Mouse (Mus musculus) stomach, postnatal 0 days (tissue): ENCODE measurements around the gene Rnls.

Experiments
- CTCF ChIP-seq: IDR thresholded peaks from 2 replicates; pipeline ENCODE4 v1.5.1; 2016; ENCODE audit warnings: antibody characterized with exemption, low read depth, mild to moderate bottlenecking, moderate library complexity
- EP300 ChIP-seq: optimal IDR thresholded peaks from 2 replicates; pipeline ENCODE3; 2016; ENCODE audit warnings: antibody characterized with exemption

DNA sequence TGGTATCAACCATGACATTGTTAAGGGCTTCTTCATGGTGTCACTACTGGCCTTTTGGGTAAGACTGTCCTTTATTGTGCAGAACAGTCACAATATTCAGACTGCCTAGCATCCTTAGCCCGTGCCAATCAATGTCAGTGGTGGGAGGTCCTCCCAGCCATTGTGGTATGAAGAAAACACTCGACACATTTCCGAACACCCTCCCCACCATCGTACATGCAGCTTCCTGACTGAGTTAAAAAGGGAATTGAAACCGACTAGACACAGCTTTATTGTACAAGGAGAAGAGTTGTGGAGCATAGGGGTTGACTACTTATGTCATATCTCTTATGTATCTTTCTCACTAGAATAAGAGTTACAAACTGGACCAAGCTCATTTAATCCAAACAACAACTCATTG lies 272.1 kb downstream of the Rnls start:
- TF ChIP-seq CTCF = no peak
- no peak for TF ChIP-seq EP300
